Mouse (Mus musculus): ENCODE results near the gene Gm9821. TPM values are rescaled to one million over a fixed set of nuclear protein-coding genes. Genes with fewer than 3 reads are reported as not detected.

The Gm9821 gene
- polyA plus RNA-seq, 1 experiment from 2014 or later = 1.7 TPM

GRCm38 (mm10) chr2:91928534-91929350 lies 16.8 kb upstream of the Gm9821 start:
- WGBS = 64% methylated on average over 23 of the region's 23 CpGs
- Histone ChIP-seq H3K36me3 (peaks cover 3% of the 10 kb centered on the region; the same call in 1 of the 2 replicates), H3K4me3 (no peak overlapping the region), H3K4me1 (replicated peaks) (peaks cover 50% of the 10 kb centered on the region), H3K27ac (no peak overlapping the region), H3K9me3 (replicated peaks) (no peaks in the 10 kb centered on the region), H3K4me2 (peak overlapping the region; percentile 59; the same call in 1 of the 2 replicates), H3K27me3 (peaks cover 28% of the 10 kb centered on the region), H3K9ac (no peak overlapping the region)
- no peak for ATAC-seq (replicated peaks; ENCODE audit: insufficient number of reproducible peaks, insufficient read depth, low FRiP score, low read depth)

GRCm38 (mm10) chr2:91929455-91929854 lies 16.0 kb upstream of the Gm9821 start:
- no peak overlapping the region; the same call in 1 of the 2 replicates for H3K4me2 ChIP-seq
- no peak overlapping the region for H3K27ac ChIP-seq
- WGBS = 66% methylated on average over 3 of the region's 3 CpGs
- no peak overlapping the region for H3K9ac ChIP-seq
- peaks cover 50% of the 10 kb centered on the region for H3K4me1 ChIP-seq (replicated peaks)
- peaks cover 8% of the 10 kb centered on the region; the same call in 1 of the 2 replicates for H3K36me3 ChIP-seq
- H3K27me3 ChIP-seq = peaks cover 21% of the 10 kb centered on the region
- no peaks in the 10 kb centered on the region for H3K9me3 ChIP-seq (replicated peaks)
- H3K4me3 ChIP-seq = peak overlapping the region; percentile 58; the same call in 1 of the 2 replicates
- no peak for ATAC-seq (replicated peaks; ENCODE audit: insufficient number of reproducible peaks, insufficient read depth, low FRiP score, low read depth)

DNA sequence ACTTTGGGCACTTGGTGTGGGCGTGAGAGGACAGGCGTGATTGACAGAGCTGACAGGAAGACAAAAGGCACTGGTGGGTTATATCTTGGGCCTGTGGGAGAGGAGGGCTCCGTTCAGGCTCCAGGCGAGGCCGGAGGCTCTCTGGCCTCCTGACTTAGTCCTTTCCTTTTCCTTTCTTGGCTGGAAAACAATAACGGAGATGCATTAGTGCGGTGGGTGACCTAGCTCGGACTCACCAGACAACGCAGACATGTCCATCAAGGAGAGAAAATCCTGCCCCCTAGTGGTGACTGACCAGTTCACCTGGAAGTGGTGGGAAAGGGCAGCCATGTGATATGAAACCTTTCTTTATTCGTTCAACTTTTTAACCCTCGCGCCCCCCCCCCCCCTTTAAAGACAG lies 15.6 kb upstream of the Gm9821 start:
- WGBS = 14% methylated on average over 12 of the region's 12 CpGs
- Histone ChIP-seq H3K9me3 (replicated peaks) (no peaks in the 10 kb centered on the region), H3K4me1 (replicated peaks) (peaks cover 50% of the 10 kb centered on the region), H3K27ac (no peak overlapping the region), H3K4me3 (peak overlapping the region; percentile 58), H3K9ac (peak overlapping the region; percentile 73; the same call in 1 of the 2 replicates), H3K4me2 (peak overlapping the region; percentile 76), H3K27me3 (peaks cover 16% of the 10 kb centered on the region), H3K36me3 (peaks cover 13% of the 10 kb centered on the region; the same call in 1 of the 2 replicates)
- ATAC-seq (replicated peaks; ENCODE audit: insufficient number of reproducible peaks, insufficient read depth, low FRiP score, low read depth) = no peak

GRCm38 (mm10) chr2:91930761-91931291 lies 14.7 kb upstream of the Gm9821 start:
- Histone ChIP-seq H3K4me2 (peak overlapping the region; percentile 76), H3K9me3 (replicated peaks) (no peaks in the 10 kb centered on the region), H3K4me1 (replicated peaks) (peaks cover 50% of the 10 kb centered on the region), H3K36me3 (peaks cover 21% of the 10 kb centered on the region), H3K9ac (peak overlapping the region; percentile 73), H3K27me3 (peaks cover 12% of the 10 kb centered on the region; the same call in 1 of the 2 replicates), H3K27ac (peak overlapping the region; percentile 74), H3K4me3 (peak overlapping the region; percentile 58)
- 8% methylated on average over 23 of the region's 23 CpGs for WGBS
- ATAC-seq (replicated peaks; ENCODE audit: insufficient number of reproducible peaks, insufficient read depth, low FRiP score, low read depth) = no peak

GRCm38 (mm10) chr2:91931328-91932159 lies 14.0 kb upstream of the Gm9821 start:
- 5% methylated on average over 50 of the region's 50 CpGs for WGBS
- H3K4me3 ChIP-seq = peak overlapping the region; percentile 58
- peak overlapping the region; percentile 74 for H3K27ac ChIP-seq
- H3K4me2 ChIP-seq = peak overlapping the region; percentile 76
- H3K4me1 ChIP-seq (replicated peaks) = peaks cover 50% of the 10 kb centered on the region
- H3K36me3 ChIP-seq = peaks cover 28% of the 10 kb centered on the region
- peaks cover 12% of the 10 kb centered on the region; the same call in 1 of the 2 replicates for H3K27me3 ChIP-seq
- H3K9me3 ChIP-seq (replicated peaks) = no peaks in the 10 kb centered on the region
- peak overlapping the region; percentile 73 for H3K9ac ChIP-seq
- peak; percentile 45 for ATAC-seq (replicated peaks; ENCODE audit: insufficient number of reproducible peaks, insufficient read depth, low FRiP score, low read depth)

GRCm38 (mm10) chr2:91932160-91932711 lies 13.3 kb upstream of the Gm9821 start, which contains the start of gene Mdk:
Mdk (minus strand) TSS chr2:91932297.
- ATAC-seq (replicated peaks; ENCODE audit: insufficient number of reproducible peaks, insufficient read depth, low FRiP score, low read depth) = peak; percentile 28; the same call in 1 of the 2 replicates
- Histone ChIP-seq H3K9me3 (replicated peaks) (no peaks in the 10 kb centered on the region), H3K4me2 (peak within 1 kb of the TSS; percentile 76), H3K27me3 (peaks cover 12% of the 10 kb centered on the region; the same call in 1 of the 2 replicates), H3K36me3 (peaks cover 35% of the 10 kb centered on the region), H3K4me1 (replicated peaks) (peaks cover 50% of the 10 kb centered on the region), H3K27ac (peak within 1 kb of the TSS; percentile 74), H3K4me3 (peak within 1 kb of the TSS; percentile 58), H3K9ac (peak within 1 kb of the TSS; percentile 73)
- WGBS = 3% methylated on average over 16 of the region's 16 CpGs

- Histone ChIP-seq H3K27ac (peak overlapping the region; percentile 74), H3K4me2 (no peak overlapping the region), H3K9me3 (replicated peaks) (no peaks in the 10 kb centered on the region), H3K27me3 (peaks cover 9% of the 10 kb centered on the region; the same call in 1 of the 2 replicates), H3K9ac (no peak overlapping the region), H3K4me3 (no peak overlapping the region), H3K4me1 (replicated peaks) (peaks cover 50% of the 10 kb centered on the region), H3K36me3 (peaks cover 41% of the 10 kb centered on the region)
- WGBS = 15% methylated on average over 6 of the region's 6 CpGs
- ATAC-seq (replicated peaks; ENCODE audit: insufficient number of reproducible peaks, insufficient read depth, low FRiP score, low read depth) = no peak
Measured at GRCm38 (mm10) chr2:91932737-91933350, 12.7 kb upstream of the Gm9821 start.

DNA sequence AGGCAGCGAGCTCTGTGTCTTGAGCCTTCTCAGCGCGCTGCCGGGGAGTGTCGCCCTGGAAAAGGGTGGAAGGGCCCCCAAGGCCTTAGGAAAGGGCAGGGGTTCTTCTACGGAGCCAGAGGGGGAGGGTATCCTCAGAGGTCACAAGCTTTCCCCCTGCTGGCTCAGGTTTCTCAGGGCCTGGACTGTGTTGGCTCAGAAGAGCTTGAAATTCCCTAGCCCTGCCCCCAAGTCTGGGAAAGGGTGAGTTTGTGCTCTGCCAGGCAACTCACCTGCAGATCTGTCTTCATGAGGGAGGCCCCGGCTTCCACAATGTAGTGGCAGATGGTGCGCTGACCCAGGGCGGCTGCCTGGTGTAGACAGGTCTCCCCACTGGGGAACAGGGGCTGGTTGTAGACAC lies 12.0 kb upstream of the Gm9821 start:
- peaks cover 44% of the 10 kb centered on the region for H3K4me1 ChIP-seq (replicated peaks)
- peak overlapping the region; percentile 74; the same call in 1 of the 2 replicates for H3K27ac ChIP-seq
- 52% methylated on average over 9 of the region's 9 CpGs for WGBS
- no peak overlapping the region for H3K4me2 ChIP-seq
- no peak for ATAC-seq (replicated peaks; ENCODE audit: insufficient number of reproducible peaks, insufficient read depth, low FRiP score, low read depth)
- peaks cover 6% of the 10 kb centered on the region; the same call in 1 of the 2 replicates for H3K27me3 ChIP-seq
- no peak overlapping the region for H3K4me3 ChIP-seq
- no peak overlapping the region for H3K9ac ChIP-seq
- no peaks in the 10 kb centered on the region for H3K9me3 ChIP-seq (replicated peaks)
- peaks cover 47% of the 10 kb centered on the region for H3K36me3 ChIP-seq

GRCm38 (mm10) chr2:91934016-91934415 lies 11.5 kb upstream of the Gm9821 start:
- Histone ChIP-seq H3K4me3 (no peak overlapping the region), H3K27ac (no peak overlapping the region), H3K9ac (no peak overlapping the region), H3K27me3 (peaks cover under 1% of the 10 kb centered on the region; the same call in 1 of the 2 replicates), H3K4me2 (no peak overlapping the region), H3K36me3 (peaks cover 53% of the 10 kb centered on the region), H3K9me3 (replicated peaks) (no peaks in the 10 kb centered on the region), H3K4me1 (replicated peaks) (peaks cover 43% of the 10 kb centered on the region)
- no peak for ATAC-seq (replicated peaks; ENCODE audit: insufficient number of reproducible peaks, insufficient read depth, low FRiP score, low read depth)
- 30% methylated on average over 8 of the region's 8 CpGs for WGBS

DNA sequence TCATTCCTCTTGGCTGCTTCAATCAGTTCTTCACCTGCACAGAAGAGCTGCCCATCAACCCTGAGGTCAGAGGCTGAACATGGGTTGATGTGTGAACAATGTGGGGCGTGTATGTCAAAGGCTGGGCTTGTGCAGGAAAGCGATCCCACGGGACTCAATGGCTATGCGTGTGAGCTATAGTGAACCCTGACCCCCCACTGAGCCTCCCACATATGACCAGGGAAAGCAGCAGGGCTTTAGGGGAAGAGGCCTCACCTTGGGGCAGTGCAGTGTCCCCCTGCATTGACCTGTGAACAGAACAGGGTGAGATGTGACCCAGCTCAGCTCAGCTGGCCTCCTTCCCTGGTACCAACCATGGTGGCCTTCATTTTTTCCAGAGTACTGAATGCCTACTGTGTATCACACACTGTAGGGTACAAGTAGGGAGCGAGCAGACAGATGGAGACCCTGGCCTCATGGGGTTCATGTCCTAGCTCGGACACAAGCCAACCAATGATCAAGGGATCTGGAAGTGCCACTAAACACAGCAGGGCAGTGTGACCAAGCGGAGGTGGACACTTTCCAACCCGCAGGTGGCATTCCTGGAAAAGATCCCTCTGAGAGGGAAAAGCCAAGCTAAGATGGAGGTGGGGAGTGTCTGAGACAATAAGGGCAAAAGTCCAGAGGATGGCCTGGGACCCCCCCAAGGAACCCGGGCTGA lies 10.5 kb upstream of the Gm9821 start:
- no peak for ATAC-seq (replicated peaks; ENCODE audit: insufficient number of reproducible peaks, insufficient read depth, low FRiP score, low read depth)
- Histone ChIP-seq H3K9me3 (replicated peaks) (no peaks in the 10 kb centered on the region), H3K27me3 (no peaks in the 10 kb centered on the region), H3K4me2 (no peak overlapping the region), H3K36me3 (peaks cover 63% of the 10 kb centered on the region), H3K27ac (no peak overlapping the region), H3K4me3 (no peak overlapping the region), H3K9ac (no peak overlapping the region), H3K4me1 (replicated peaks) (peaks cover 40% of the 10 kb centered on the region)
- WGBS = 88% methylated on average over 9 of the region's 9 CpGs
